Mouse (Mus musculus) hindbrain, embryonic 10.5 days (tissue): ENCODE data around the gene Fgb. TPM values are rescaled to one million over a fixed set of nuclear protein-coding genes. Genes with fewer than 3 reads are reported as not detected.

Experiments
- DNase-seq: peaks from one replicate; pipeline ENCODE4 v3.0.0-alpha.2; 2017; ENCODE audit warnings: low spot score
- H3K27ac ChIP-seq: fragments of 300-500 bp; sonication (generic); 2 replicates; pipeline ENCODE4 v1.5.1; 2016; ENCODE audit warnings: mild to moderate bottlenecking, moderate library complexity
- H3K27me3 ChIP-seq: fragments of 300-500 bp; sonication (generic); 2 replicates; pipeline ENCODE4 v1.6.1; 2016; ENCODE audit warnings: mild to moderate bottlenecking; ENCODE audit not compliant: poor library complexity, insufficient read depth, severe bottlenecking
- H3K36me3 ChIP-seq: fragments of 300-500 bp; sonication (generic); 2 replicates; pipeline ENCODE4 v1.6.1; 2016; ENCODE audit warnings: mild to moderate bottlenecking, moderate library complexity
- H3K4me1 ChIP-seq: fragments of 300-500 bp; sonication (generic); replicated peaks from 2 replicates; pipeline ENCODE4 v1.6.1; 2016; ENCODE audit warnings: mild to moderate bottlenecking
- H3K4me3 ChIP-seq: fragments of 300-500 bp; sonication (generic); 2 replicates; pipeline ENCODE4 v1.5.1; 2016; ENCODE audit warnings: mild to moderate bottlenecking, moderate library complexity
- H3K9me3 ChIP-seq: fragments of 300-500 bp; sonication (generic); 2 replicates; pipeline ENCODE4 v1.6.1; 2016; ENCODE audit warnings: mild to moderate bottlenecking, moderate library complexity
- WGBS: fragments of 180-500 bp; shearing (Covaris S2); methylation state at CpG from one replicate; pipeline ENCODE4 v1.1.7; 2016; 5-methylcytosine and 5-hydroxymethylcytosine counted together
- polyA plus RNA-seq: library from polyadenylated mRNA; unstranded; fragments of >200 nt; fragmentation: Nextera tagmentation; extraction: Ambion mirVana; gene quantifications from 2 replicates; pipeline ENCODE4 v1.2.1, GENCODE M21; 2016

The Fgb gene
- polyA plus RNA-seq, 1 experiment from 2014 or later = not detected

DNA sequence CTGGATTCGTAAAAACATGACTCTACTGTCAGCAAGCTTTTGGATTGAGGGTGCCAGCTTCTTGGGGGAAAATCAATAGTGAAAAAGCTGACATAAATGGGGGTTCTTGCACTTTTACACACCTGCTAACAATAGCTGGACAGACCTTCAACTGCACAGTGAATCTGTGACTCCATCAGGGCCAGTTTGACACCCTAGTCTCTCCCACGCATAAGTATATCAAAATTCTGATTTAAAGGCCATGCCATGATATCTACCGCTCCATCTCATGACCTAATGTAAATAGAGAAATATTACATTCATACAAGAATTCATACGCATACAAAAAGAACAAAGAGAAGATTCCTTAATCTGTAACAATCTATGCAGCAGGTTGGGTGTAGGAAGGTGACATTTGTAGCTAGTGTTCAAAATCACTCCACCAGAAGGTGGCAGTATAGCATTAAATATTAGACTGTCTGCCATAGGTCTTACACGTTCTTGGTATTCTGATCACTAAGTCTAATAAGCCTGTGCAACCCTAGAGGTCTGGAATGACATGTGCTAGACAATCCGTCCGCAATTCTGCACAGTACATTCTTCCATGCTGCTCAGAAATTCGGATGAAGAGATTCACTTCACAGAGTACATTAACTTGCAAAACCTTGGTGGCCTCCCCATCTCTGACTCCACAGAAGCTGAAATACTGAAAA lies 50.7 kb downstream of the Fgb start:
- DNase-seq = peak; percentile 18
- Histone ChIP-seq H3K4me3 (no peak overlapping the region), H3K27me3 (peaks cover 32% of the 10 kb centered on the region), H3K36me3 (no peaks in the 10 kb centered on the region), H3K4me1 (peaks cover 8% of the 10 kb centered on the region), H3K9me3 (no peaks in the 10 kb centered on the region), H3K27ac (no peak overlapping the region)
- 36% methylated on average over 8 of the region's 8 CpGs for WGBS

DNA sequence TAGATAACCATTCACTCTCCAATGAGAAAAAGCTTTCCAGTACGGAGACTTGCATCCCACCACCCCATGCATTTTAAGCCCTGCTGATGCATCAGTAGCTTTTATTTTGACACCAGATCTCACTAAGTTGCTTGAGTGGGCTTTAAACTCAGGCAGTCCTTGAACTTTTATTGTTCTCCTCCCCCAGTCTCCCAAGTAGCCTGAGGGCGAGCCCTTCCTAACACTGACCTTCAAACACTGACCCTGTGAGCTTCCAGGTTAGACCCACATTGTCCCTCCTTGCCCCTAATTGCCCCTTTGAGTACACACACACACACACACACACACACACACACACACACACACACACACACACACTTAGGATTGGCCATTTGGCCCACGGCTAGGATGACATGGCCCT lies 53.0 kb downstream of the Fgb start:
- no peaks in the 10 kb centered on the region for H3K36me3 ChIP-seq
- WGBS = 80% methylated on average over 3 of the region's 3 CpGs
- H3K9me3 ChIP-seq = no peaks in the 10 kb centered on the region
- peaks cover 33% of the 10 kb centered on the region for H3K27me3 ChIP-seq
- no peak for DNase-seq
- H3K4me3 ChIP-seq = no peak overlapping the region
- H3K4me1 ChIP-seq = peaks cover 8% of the 10 kb centered on the region
- H3K27ac ChIP-seq = no peak overlapping the region

GRCm38 (mm10) chr3:82995368-82995767 lies 54.3 kb downstream of the Fgb start:
- Histone ChIP-seq H3K36me3 (no peaks in the 10 kb centered on the region), H3K27ac (no peak overlapping the region; the same call in 1 of the 2 replicates), H3K4me1 (peaks cover 8% of the 10 kb centered on the region), H3K27me3 (peaks cover 33% of the 10 kb centered on the region), H3K4me3 (peak overlapping the region; percentile 42), H3K9me3 (no peaks in the 10 kb centered on the region)
- WGBS = under 1% methylated on average over 24 of the region's 24 CpGs
- peak; percentile 81 for DNase-seq

GRCm38 (mm10) chr3:82992956-82993355 lies 56.7 kb downstream of the Fgb start:
- no peaks in the 10 kb centered on the region for H3K36me3 ChIP-seq
- H3K4me1 ChIP-seq = peaks cover 8% of the 10 kb centered on the region
- peaks cover 33% of the 10 kb centered on the region for H3K27me3 ChIP-seq
- no peak overlapping the region for H3K27ac ChIP-seq
- 89% methylated on average over 6 of the region's 6 CpGs for WGBS
- no peaks in the 10 kb centered on the region for H3K9me3 ChIP-seq
- H3K4me3 ChIP-seq = no peak overlapping the region
- no peak for DNase-seq

- H3K27me3 ChIP-seq = peaks cover 30% of the 10 kb centered on the region
- no peaks in the 10 kb centered on the region for H3K9me3 ChIP-seq
- no peak overlapping the region for H3K27ac ChIP-seq
- no peak overlapping the region for H3K4me3 ChIP-seq
- 85% methylated on average over 12 of the region's 12 CpGs for WGBS
- DNase-seq = no peak
- H3K36me3 ChIP-seq = no peaks in the 10 kb centered on the region
- H3K4me1 ChIP-seq = peaks cover 8% of the 10 kb centered on the region
Observed at GRCm38 (mm10) chr3:82991963-82992362, 57.7 kb downstream of the Fgb start.

Other genes with a start within 250 kb of the Fgb start
- 1.9 and 2.2 TPM in 2 replicates for gene Rbm46, start 173.4 kb downstream of the Fgb start, polyA plus RNA-seq
- gene Lrat, start 145.9 kb downstream of the Fgb start, polyA plus RNA-seq = not detected in 2 replicates
- gene Fgg, start 42.1 kb downstream of the Fgb start, polyA plus RNA-seq = not detected in 2 replicates
- not detected in 2 replicates for gene Fga, start 23.8 kb downstream of the Fgb start, polyA plus RNA-seq
- gene Plrg1, start 5.7 kb upstream of the Fgb start, polyA plus RNA-seq = 138 and 139 TPM in 2 replicates
- gene Dchs2, start 78.1 kb upstream of the Fgb start, polyA plus RNA-seq = 0.42 and 0.59 TPM in 2 replicates